Mouse (Mus musculus) neural tube, embryonic 14.5 days (tissue): Measurements from ENCODE around the gene Ywhah. TPM values are rescaled to one million over a fixed set of nuclear protein-coding genes. Genes with fewer than 3 reads are reported as not detected.
"Not testable (repeated sequence)": the region's sequence is repeated elsewhere in the genome, so short reads cannot be mapped to it uniquely, and the experiment has no call there.

ENCODE experiments used
- ATAC-seq: fragments of 200-750 bp; cut with Nextera tagmentation; 2 replicates; pipeline ENCODE4 v1.8.0; 2017; ENCODE audit warnings: low read depth, mild to moderate bottlenecking, moderate TSS enrichment, moderate library complexity
- H3K27ac ChIP-seq: fragments of 300-500 bp; sonication (generic); 2 replicates; pipeline ENCODE4 v1.5.1; 2014; ENCODE audit warnings: low read depth, mild to moderate bottlenecking, control low read depth, low read length, moderate library complexity, mixed read lengths
- H3K27me3 ChIP-seq: fragments of 300-500 bp; sonication (generic); 2 replicates; pipeline ENCODE4 v1.6.1; 2014; ENCODE audit warnings: low read length; ENCODE audit not compliant: control insufficient read depth, insufficient read depth
- H3K36me3 ChIP-seq: fragments of 300-500 bp; sonication (generic); 2 replicates; pipeline ENCODE4 v1.6.1; 2014; ENCODE audit warnings: low read length, mixed read lengths; ENCODE audit not compliant: control insufficient read depth, insufficient read depth
- H3K4me1 ChIP-seq: fragments of 300-500 bp; sonication (generic); 2 replicates; pipeline ENCODE4 v1.6.1; 2014; ENCODE audit warnings: low read length; ENCODE audit not compliant: control insufficient read depth, insufficient read depth
- H3K4me2 ChIP-seq: fragments of 300-500 bp; sonication (generic); 2 replicates; pipeline ENCODE4 v1.6.1; 2014; ENCODE audit warnings: mild to moderate bottlenecking, low read depth, low read length, control low read depth
- H3K4me3 ChIP-seq: fragments of 300-500 bp; sonication (generic); 2 replicates; pipeline ENCODE4 v1.5.1; 2014; ENCODE audit warnings: low read depth, low read length, control low read depth, mixed read lengths
- H3K9ac ChIP-seq: fragments of 300-500 bp; sonication (generic); replicated peaks from 2 replicates; pipeline ENCODE4 v1.6.1; 2014; ENCODE audit warnings: low read depth, mild to moderate bottlenecking, control low read depth, low read length, mixed read lengths
- H3K9me3 ChIP-seq: fragments of 300-500 bp; sonication (generic); 2 replicates; pipeline ENCODE4 v1.6.1; 2016; ENCODE audit warnings: low read length; ENCODE audit not compliant: control insufficient read depth
- WGBS: fragments of 180-500 bp; shearing (Covaris S2); extraction: QIAGEN DNeasy Blood & Tissue Kit; methylation state at CpG from one replicate; pipeline ENCODE4 v1.1.7; 2014; 5-methylcytosine and 5-hydroxymethylcytosine counted together
- polyA plus RNA-seq: library from polyadenylated mRNA; unstranded; fragments of >200 nt; fragmentation: Nextera tagmentation; extraction: Ambion mirVana; gene quantifications from 2 replicates; pipeline ENCODE4 v1.2.1, GENCODE M21; 2014

The Ywhah gene
- polyA plus RNA-seq, 1 experiment from 2014 or later: 776 TPM

- ATAC-seq: no peak
Measured at GRCm38 (mm10) chr5:33019426-33019821, 808 bp downstream of the Ywhah start.

GRCm38 (mm10) chr5:33021622-33022021, 3.0 kb downstream of the Ywhah start:
- H3K4me1 ChIP-seq: peaks cover 47% of the 10 kb centered on the region
- H3K9me3 ChIP-seq: no peaks in the 10 kb centered on the region
- ATAC-seq: no peak
- peak overlapping the region; percentile 37 for H3K4me2 ChIP-seq
- no peaks in the 10 kb centered on the region for H3K27me3 ChIP-seq
- H3K27ac ChIP-seq: no peak overlapping the region
- 90% methylated on average over 2 of the region's 2 CpGs for WGBS
- H3K9ac ChIP-seq: no peak overlapping the region
- H3K36me3 ChIP-seq: peaks cover 3% of the 10 kb centered on the region; the same call in 1 of the 2 replicates
- H3K4me3 ChIP-seq: no peak overlapping the region

More at GRCm38 (mm10) chr5:33019426-33019821, 808 bp downstream of the Ywhah start:
- Histone ChIP-seq H3K9me3 (no peaks in the 10 kb centered on the region), H3K4me3 (peak overlapping the region; percentile 86), H3K27ac (peak overlapping the region; percentile 99), H3K4me2 (peak overlapping the region; percentile 87), H3K27me3 (no peaks in the 10 kb centered on the region), H3K9ac (peak overlapping the region; percentile 97), H3K4me1 (peaks cover 47% of the 10 kb centered on the region), H3K36me3 (peaks cover 3% of the 10 kb centered on the region; the same call in 1 of the 2 replicates)
- 1% methylated on average over 12 of the region's 12 CpGs for WGBS

GRCm38 (mm10) chr5:33023337-33023736, 4.7 kb downstream of the Ywhah start:
- H3K27me3 ChIP-seq: no peaks in the 10 kb centered on the region
- H3K9me3 ChIP-seq: no peaks in the 10 kb centered on the region
- 95% methylated on average over 4 of the region's 4 CpGs for WGBS
- H3K9ac ChIP-seq: no peak overlapping the region
- peaks cover 3% of the 10 kb centered on the region; the same call in 1 of the 2 replicates for H3K36me3 ChIP-seq
- no peak overlapping the region for H3K27ac ChIP-seq
- peaks cover 40% of the 10 kb centered on the region for H3K4me1 ChIP-seq
- H3K4me3 ChIP-seq: no peak overlapping the region
- ATAC-seq: no peak
- no peak overlapping the region for H3K4me2 ChIP-seq

- no peak for ATAC-seq
- Histone ChIP-seq H3K4me2 (no peak overlapping the region), H3K27me3 (no peaks in the 10 kb centered on the region), H3K9me3 (no peaks in the 10 kb centered on the region), H3K36me3 (peaks cover 3% of the 10 kb centered on the region; the same call in 1 of the 2 replicates), H3K4me3 (no peak overlapping the region), H3K27ac (no peak overlapping the region), H3K4me1 (peaks cover 40% of the 10 kb centered on the region), H3K9ac (no peak overlapping the region)
- WGBS: 73% methylated on average over 5 of the region's 5 CpGs
Measured at GRCm38 (mm10) chr5:33024474-33024873, 5.9 kb downstream of the Ywhah start.

GRCm38 (mm10) chr5:33028656-33029055, 10.0 kb downstream of the Ywhah start:
- ATAC-seq: no peak
- H3K4me3 ChIP-seq: no peak overlapping the region
- H3K27ac ChIP-seq: no peak overlapping the region
- peaks cover 21% of the 10 kb centered on the region for H3K4me1 ChIP-seq
- H3K9ac ChIP-seq: no peak overlapping the region
- H3K36me3 ChIP-seq: 0 out of 2 replicates have a peak, but pooled peaks cover 3% of the 10 kb centered on the region
- WGBS: 83% methylated on average over 2 of the region's 2 CpGs
- H3K27me3 ChIP-seq: no peaks in the 10 kb centered on the region
- no peak overlapping the region for H3K4me2 ChIP-seq
- no peaks in the 10 kb centered on the region for H3K9me3 ChIP-seq

GRCm38 (mm10) chr5:33030425-33031175, 12.0 kb downstream of the Ywhah start:
- H3K27me3 ChIP-seq: no peaks in the 10 kb centered on the region
- H3K27ac ChIP-seq: no peak overlapping the region
- no peak overlapping the region for H3K9ac ChIP-seq
- H3K36me3 ChIP-seq: no peaks in the 10 kb centered on the region
- no peak overlapping the region for H3K4me2 ChIP-seq
- H3K9me3 ChIP-seq: no peaks in the 10 kb centered on the region
- ATAC-seq: peak; percentile 78
- 49% methylated on average over 4 of the region's 4 CpGs for WGBS
- no peak overlapping the region for H3K4me3 ChIP-seq
- peaks cover 13% of the 10 kb centered on the region for H3K4me1 ChIP-seq

GRCm38 (mm10) chr5:33032036-33032773, 13.6 kb downstream of the Ywhah start:
- H3K27ac ChIP-seq: no peak overlapping the region
- no peaks in the 10 kb centered on the region for H3K36me3 ChIP-seq
- no peak overlapping the region for H3K4me2 ChIP-seq
- H3K9ac ChIP-seq: no peak overlapping the region
- H3K9me3 ChIP-seq: no peaks in the 10 kb centered on the region
- H3K4me1 ChIP-seq: peaks cover 13% of the 10 kb centered on the region
- ATAC-seq: no peak
- WGBS: 82% methylated on average over 10 of the region's 10 CpGs
- no peak overlapping the region for H3K4me3 ChIP-seq
- no peaks in the 10 kb centered on the region for H3K27me3 ChIP-seq

GRCm38 (mm10) chr5:33033121-33033520, 14.5 kb downstream of the Ywhah start:
- Histone ChIP-seq H3K27ac (no peak overlapping the region), H3K9me3 (no peaks in the 10 kb centered on the region), H3K4me3 (no peak overlapping the region), H3K36me3 (no peaks in the 10 kb centered on the region), H3K27me3 (no peaks in the 10 kb centered on the region), H3K9ac (no peak overlapping the region), H3K4me1 (peaks cover 13% of the 10 kb centered on the region), H3K4me2 (no peak overlapping the region)
- WGBS: 0% methylated on average over 4 of the region's 4 CpGs
- ATAC-seq: peak; percentile 80; the same call in 1 of the 2 replicates

GRCm38 (mm10) chr5:33033633-33034032, 15.0 kb downstream of the Ywhah start:
- not testable (repeated sequence) for ATAC-seq, H3K27me3 ChIP-seq, H3K36me3 ChIP-seq, H3K9ac ChIP-seq, H3K27ac ChIP-seq, H3K4me3 ChIP-seq, H3K4me2 ChIP-seq, H3K9me3 ChIP-seq
- WGBS: 52% methylated on average over 8 of the region's 8 CpGs
- H3K4me1 ChIP-seq: peaks cover 13% of the 10 kb centered on the region
